Mouse (Mus musculus): ENCODE measurements around the gene Rassf3.

The Rassf3 gene

GRCm38 (mm10) chr10:121459124-121459853 is 16.9 kb downstream of the Rassf3 start:
- no peak for DNase-seq

GRCm38 (mm10) chr10:121458408-121458807 is 17.7 kb downstream of the Rassf3 start:
- DNase-seq = no peak

GRCm38 (mm10) chr10:121457381-121457780 is 18.8 kb downstream of the Rassf3 start:
- no peak for DNase-seq

GRCm38 (mm10) chr10:121455517-121455916 is 20.6 kb downstream of the Rassf3 start:
- no peak for DNase-seq

GRCm38 (mm10) chr10:121454708-121455475 is 21.3 kb downstream of the Rassf3 start:
- DNase-seq = no peak

- no peak for DNase-seq
Measured at GRCm38 (mm10) chr10:121454033-121454432, 22.1 kb downstream of the Rassf3 start.

- DNase-seq = no peak
Measured at GRCm38 (mm10) chr10:121445808-121446207, 30.3 kb downstream of the Rassf3 start.

- DNase-seq = no peak
Measured at GRCm38 (mm10) chr10:121444198-121444597, 31.9 kb downstream of the Rassf3 start.

GRCm38 (mm10) chr10:121443791-121444190 is 32.4 kb downstream of the Rassf3 start:
- no peak for DNase-seq

GRCm38 (mm10) chr10:121439310-121439731 is 36.8 kb downstream of the Rassf3 start:
- no peak for DNase-seq

GRCm38 (mm10) chr10:121438109-121438508 is 38.0 kb downstream of the Rassf3 start:
- DNase-seq = no peak

GRCm38 (mm10) chr10:121436693-121437092 is 39.5 kb downstream of the Rassf3 start:
- no peak for DNase-seq

GRCm38 (mm10) chr10:121436258-121436645 is 39.9 kb downstream of the Rassf3 start:
- DNase-seq = no peak

- peak in 1 of 2 experiments; percentile 28 for DNase-seq
Measured at GRCm38 (mm10) chr10:121435546-121436257, 40.4 kb downstream of the Rassf3 start.

GRCm38 (mm10) chr10:121434441-121435103 is 41.6 kb downstream of the Rassf3 start:
- DNase-seq = peak in 1 of 2 experiments; percentile 20

- peak; percentile 65 to 72 for DNase-seq
Measured at GRCm38 (mm10) chr10:121432635-121433280, 43.4 kb downstream of the Rassf3 start.

GRCm38 (mm10) chr10:121432041-121432634 is 44.0 kb downstream of the Rassf3 start:
- peak; percentile 62 to 76 for DNase-seq

GRCm38 (mm10) chr10:121430764-121431540 is 45.2 kb downstream of the Rassf3 start:
- peak; percentile 52 to 69 for DNase-seq

GRCm38 (mm10) chr10:121429981-121430682 is 46.0 kb downstream of the Rassf3 start:
- DNase-seq = peak in 1 of 2 experiments; percentile 28

GRCm38 (mm10) chr10:121429581-121429980 is 46.6 kb downstream of the Rassf3 start:
- peak in 1 of 2 experiments; percentile 23 for DNase-seq

Measured in cerebellum, postnatal 10 days (tissue).